Mouse (Mus musculus): Measurements from ENCODE around the gene Gm47791. TPM values are rescaled to one million over a fixed set of nuclear protein-coding genes. Genes with fewer than 3 reads are reported as not detected.

Gene Gm47791
- not detected for total RNA-seq (2022)

DNA sequence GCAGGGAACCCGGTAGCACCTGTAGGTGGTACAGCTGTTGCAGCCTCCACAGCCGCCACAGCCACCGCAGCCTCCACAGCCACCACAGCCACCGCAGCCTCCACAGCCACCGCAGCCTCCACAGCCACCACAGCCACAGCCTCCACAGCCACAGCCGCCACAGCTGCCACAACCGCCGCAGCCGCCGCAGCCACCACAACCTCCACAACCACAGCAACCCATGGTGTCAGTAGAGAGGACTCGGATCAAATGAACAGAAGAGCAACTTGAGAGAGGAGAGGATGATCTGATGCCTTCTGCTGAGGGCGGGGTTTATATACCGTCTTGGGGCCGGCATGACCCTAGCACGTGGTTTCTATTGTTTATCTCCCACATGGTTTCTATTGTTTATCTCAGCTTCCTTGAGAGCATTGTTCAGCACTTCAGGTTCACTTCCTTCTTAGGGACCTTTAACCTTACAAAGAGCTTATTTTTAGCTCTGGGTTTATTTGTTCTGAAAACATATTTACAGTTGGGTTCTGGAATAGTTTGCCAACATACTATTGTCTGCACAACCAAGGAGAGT, at the start of gene Gm47791:
Gene Gm47791 (minus strand): TSS at position 222 of the 565 bp plus-strand sequence.
- DNase-seq (ENCODE audit: low spot score in 2 of 2): no peak

- no peak for DNase-seq (ENCODE audit: low spot score in 2 of 2)
Measured at GRCm38 (mm10) chr1:82820626-82821186, 49.7 kb upstream of the Gm47791 start.

DNA sequence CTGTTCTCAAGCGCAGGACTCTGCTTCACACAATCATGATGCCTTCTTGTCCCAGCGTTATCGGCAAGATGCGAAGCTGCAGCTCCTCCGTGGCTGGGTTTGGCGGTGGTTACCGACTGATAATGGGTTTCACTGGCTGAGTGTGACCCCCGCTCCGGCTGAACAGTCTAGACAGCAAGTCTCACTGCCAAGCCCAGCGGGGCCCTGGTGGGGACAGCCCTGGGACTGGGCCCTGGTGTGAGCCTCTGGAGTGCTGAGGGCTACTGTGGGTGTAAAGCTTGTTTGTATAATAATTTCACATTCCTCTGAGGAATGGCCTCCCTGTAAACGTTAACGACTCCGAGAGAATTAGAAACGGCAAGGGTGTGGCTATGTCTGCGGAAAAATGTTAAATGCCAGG, 49.1 kb upstream of the Gm47791 start:
- no peak for DNase-seq (ENCODE audit: low spot score in 2 of 2)

- DNase-seq (ENCODE audit: low spot score in 2 of 2): no peak
Measured at GRCm38 (mm10) chr1:82819366-82819765, 48.3 kb upstream of the Gm47791 start.

DNA sequence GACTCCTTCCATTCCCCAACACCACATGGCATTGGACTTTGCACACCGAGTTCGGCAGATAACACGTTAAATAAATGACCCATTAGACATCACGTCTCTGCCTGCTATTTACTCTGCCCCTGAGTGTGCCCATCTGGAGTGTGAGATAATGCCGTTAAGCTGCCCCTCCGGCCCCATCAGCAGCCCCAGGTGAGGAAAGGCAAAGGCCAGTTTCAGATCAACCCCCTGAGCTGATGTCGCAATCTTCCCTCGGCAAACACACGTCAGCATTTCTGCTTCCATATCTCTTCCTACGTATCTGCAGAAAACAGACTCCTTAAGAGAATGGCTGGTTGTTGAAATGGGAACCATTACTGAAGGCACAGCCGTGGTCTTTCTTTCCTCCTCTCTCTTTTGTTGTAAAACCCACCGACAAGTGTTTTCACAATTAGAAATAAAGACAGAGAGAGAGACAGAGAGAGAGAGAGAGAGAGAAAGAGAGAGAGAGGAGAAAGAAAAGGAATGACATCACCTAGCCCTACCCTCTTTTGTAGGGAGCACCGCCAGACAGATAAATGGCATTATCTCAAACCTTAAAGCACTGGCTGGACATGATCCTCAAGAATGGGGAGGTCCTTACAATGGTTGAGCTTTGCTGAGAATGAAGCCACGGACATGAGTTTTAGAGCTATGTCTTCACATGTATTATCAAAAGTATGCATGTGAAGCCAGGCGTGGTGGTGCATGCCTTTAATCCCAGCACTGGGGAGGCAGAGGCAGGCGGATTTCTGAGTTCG, 45.1 kb upstream of the Gm47791 start:
- no peak for DNase-seq (ENCODE audit: low spot score in 2 of 2)

- DNase-seq (ENCODE audit: low spot score in 2 of 2): no peak
Measured at GRCm38 (mm10) chr1:82811766-82812165, 40.7 kb upstream of the Gm47791 start.

DNA sequence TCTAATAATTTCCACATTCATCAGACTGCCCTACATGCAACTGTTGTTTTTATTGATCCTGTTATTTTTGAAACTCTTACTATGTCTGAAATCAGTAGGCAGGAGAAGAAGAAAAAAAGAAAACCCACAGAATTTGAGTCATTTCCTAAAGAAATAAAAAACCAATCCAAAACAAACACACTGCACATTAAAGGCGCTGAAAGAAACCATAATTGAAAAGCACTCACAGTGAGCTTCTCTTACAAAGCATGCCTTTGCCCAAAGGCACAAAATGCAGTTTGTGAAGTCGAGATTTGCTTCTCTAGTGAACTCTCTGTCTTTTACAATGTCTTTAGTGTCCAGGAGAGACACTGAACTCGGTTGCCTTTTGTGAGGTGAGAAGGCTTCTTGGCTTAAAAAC, 37.5 kb upstream of the Gm47791 start:
- no peak for DNase-seq (ENCODE audit: low spot score in 2 of 2)

GRCm38 (mm10) chr1:82807206-82807605, 36.2 kb upstream of the Gm47791 start:
- no peak for DNase-seq (ENCODE audit: low spot score in 2 of 2)

DNA sequence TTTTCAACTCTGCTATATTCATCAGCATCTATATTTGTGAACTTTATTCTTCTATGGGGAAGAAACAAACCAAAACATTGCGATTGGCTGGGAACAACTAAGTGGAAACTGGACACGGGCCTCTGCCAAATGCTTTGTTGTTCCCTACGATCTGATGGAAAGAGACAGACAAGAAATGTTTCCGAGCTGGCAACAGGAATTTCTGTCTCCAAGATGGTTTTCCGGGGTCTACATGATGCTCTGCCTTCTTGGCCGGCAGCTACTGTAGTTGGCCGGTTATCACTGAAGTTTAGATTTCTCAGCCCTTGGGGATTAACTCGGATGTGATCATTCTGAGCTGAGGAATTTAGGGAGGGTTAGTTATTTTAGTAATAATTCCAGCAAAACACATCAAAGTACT, 35.3 kb upstream of the Gm47791 start:
- DNase-seq (ENCODE audit: low spot score in 2 of 2): no peak

GRCm38 (mm10) chr1:82804059-82804458, 33.0 kb upstream of the Gm47791 start:
- no peak for DNase-seq (ENCODE audit: low spot score in 2 of 2)

GRCm38 (mm10) chr1:82803608-82804007, 32.6 kb upstream of the Gm47791 start:
- DNase-seq (ENCODE audit: low spot score in 2 of 2): no peak

DNA sequence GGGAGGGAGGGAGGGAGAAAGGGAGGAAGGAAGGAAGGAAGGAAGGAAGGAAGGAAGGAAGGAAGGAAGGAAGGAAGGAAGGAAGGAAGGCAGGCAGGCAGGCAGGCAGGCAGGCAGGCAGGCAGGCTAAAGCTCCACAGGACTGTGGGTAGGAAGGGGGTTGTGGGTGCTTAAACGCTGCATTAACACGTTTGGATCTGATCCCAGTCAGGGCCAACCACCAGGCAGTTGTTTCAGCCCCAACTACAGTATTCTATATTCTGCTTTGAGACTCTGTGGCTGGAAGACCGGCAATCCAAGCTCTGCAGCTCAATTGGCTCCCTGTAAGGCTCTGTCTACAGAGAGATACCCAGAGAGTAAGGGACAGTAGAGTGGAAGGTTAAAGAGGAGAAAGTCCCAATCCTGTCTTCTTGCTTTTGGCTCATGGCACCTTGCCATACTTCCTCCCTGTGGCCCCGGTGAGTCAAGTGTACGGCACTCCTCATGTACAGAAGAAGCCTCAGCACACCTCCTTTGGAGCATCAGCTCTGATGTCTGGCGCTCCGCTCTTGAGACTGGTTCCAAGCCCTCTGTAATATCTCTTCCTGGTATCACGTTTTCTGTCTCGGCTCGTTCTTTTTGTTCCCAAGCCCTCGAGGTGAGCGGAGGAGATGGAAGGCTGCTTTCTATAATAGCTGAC, 30.2 kb upstream of the Gm47791 start:
- DNase-seq (ENCODE audit: low spot score in 2 of 2): no peak

DNA sequence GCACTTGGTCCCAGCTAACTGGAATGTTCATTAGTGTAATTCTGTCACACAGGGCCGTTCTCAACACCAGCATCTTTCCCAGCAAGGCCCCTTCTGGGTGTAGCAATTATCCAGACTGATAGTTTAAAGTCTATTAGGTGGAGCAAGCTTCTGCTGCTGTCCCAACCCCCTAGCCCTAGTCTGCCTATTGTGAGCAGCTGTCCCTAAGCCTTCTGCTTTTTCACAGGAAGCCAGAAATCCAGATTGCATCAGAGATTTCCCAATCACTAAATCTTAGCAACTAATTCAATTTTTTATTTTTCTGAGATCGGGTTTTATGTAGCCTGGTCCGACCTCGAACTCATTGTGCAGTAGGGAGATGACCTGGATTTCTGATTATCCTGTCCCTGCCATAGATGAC, 27.9 kb upstream of the Gm47791 start:
- DNase-seq (ENCODE audit: low spot score in 2 of 2): no peak

GRCm38 (mm10) chr1:82798304-82798703, 27.3 kb upstream of the Gm47791 start:
- DNase-seq (ENCODE audit: low spot score in 2 of 2): no peak

- no peak for DNase-seq (ENCODE audit: low spot score in 2 of 2)
Measured at GRCm38 (mm10) chr1:82797088-82797487, 26.0 kb upstream of the Gm47791 start.

DNA sequence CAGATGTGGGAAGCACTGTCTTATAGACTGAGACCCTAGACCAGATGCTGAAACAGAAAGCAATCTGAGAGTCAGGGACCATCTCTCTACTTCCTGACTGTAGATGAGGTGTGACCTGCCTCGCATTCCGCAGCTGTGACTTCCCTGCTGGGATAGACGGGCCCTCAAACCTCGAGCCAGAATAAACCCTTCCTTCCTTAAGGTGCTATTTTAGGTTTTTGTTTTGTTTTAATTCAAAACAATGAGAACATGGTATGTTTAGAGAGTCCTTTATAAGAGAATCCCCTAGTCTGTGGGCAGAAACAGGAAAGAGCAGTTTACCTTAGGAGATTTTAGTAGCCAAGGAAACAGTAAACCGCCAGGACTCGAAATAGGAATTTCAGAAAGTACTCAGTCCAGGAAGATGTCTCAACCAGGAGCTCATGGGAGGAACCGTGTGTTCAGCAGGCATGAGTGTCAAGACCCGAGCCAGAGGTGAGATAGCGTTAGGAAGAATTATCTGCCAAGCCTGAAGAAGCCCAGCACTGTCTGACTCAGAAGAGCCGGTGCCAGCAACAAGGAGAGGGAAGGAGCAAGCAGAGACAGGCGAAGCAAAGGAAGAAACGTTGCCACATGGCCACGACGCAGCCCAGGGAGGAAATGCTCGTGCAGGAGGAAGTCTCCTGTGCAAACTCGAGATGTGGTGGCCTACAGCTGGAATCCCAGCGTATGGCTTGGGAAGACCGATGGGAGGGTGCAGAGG, 24.8 kb upstream of the Gm47791 start:
- DNase-seq (ENCODE audit: low spot score in 2 of 2): no peak

- DNase-seq (ENCODE audit: low spot score in 2 of 2): no peak
Measured at GRCm38 (mm10) chr1:82795211-82795610, 24.2 kb upstream of the Gm47791 start.

GRCm38 (mm10) chr1:82793986-82794385, 22.9 kb upstream of the Gm47791 start:
- DNase-seq (ENCODE audit: low spot score in 2 of 2): peak in 1 of 2 experiments; percentile 60

DNA sequence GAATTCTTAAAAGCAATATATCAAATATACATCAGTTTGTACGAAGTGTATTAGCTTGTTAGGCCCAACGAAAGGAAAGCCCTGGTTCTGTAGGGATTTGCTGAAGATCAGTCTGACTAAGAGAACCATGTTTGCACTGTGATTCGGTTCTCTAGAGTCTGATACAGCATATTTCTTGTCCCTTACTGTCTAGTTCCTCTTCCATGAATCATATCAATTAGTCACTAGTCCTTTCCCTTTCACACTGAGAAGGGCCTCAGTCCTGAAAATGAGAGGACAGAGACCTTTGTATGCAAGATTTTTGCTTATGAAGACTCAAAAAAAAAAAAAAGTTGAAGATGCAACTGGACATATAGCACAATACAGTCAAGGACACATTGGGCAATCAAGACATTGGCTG, 22.1 kb upstream of the Gm47791 start:
- no peak for DNase-seq (ENCODE audit: low spot score in 2 of 2)

- no peak for DNase-seq (ENCODE audit: low spot score in 2 of 2)
Measured at GRCm38 (mm10) chr1:82792238-82792637, 21.2 kb upstream of the Gm47791 start.

DNA sequence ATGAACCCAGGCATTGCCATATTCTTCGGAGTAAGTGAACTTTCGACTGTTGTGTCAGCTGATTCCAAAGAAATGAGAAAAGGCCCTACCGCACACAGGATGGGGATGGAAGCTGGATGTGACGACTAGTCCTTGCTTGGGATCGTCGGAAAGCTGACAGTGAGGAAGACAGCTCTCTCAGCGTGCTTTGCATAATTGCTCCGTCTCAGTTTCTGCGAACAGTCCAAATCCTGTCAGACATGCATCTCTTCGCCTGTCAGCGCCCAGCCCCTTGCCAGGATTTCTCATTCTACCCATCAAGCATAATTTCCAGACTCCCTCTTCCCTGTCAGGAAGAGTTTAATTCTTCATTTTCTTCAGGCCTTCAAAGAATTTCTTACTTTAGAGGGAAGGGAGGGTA, 20.1 kb upstream of the Gm47791 start:
- no peak for DNase-seq (ENCODE audit: low spot score in 2 of 2)

- DNase-seq (ENCODE audit: low spot score in 2 of 2): no peak
Measured at GRCm38 (mm10) chr1:82788070-82788469, 17.0 kb upstream of the Gm47791 start.

Measured in left cerebral cortex, adult 8-10 months (tissue).